Mouse (Mus musculus): ENCODE data around the gene Tmem178b.

- TF ChIP-seq POLR2A (IDR thresholded peaks at IDR 0.05; ENCODE audit: low read depth, low read length): no peak
- TF ChIP-seq CTCF (IDR thresholded peaks at IDR 0.05; ENCODE audit: borderline replicate concordance, insufficient read depth, low read length): no peak
Measured at GRCm38 (mm10) chr6:39940920-39941319, 67.8 kb downstream of the Tmem178b start.

Data from embryonic fibroblast, embryonic 13.5 days (primary cell).